Mouse (Mus musculus) left cerebral cortex, postnatal 36 days (tissue): ENCODE measurements around the gene Cacna2d1. TPM values are rescaled to one million over a fixed set of nuclear protein-coding genes. Genes with fewer than 3 reads are reported as not detected.

Experiments
- DNase-seq, 2 experiments: peaks; one replicate each; pipeline ENCODE4 v3.0.0; 2021 to 2022; ENCODE audit warnings: low spot score in 2 of 2, mixed read lengths in 1 of 2
- intact Hi-C: fragments of 180-260 bp; cut with DNase I; formaldehyde crosslinking; loops from one replicate; pipeline ENCODE4 v1.15.1; 2025
- total RNA-seq, 2 experiments: library from RNA; stranded (reverse); gene quantifications; 2 replicates each; pipeline ENCODE4 v1.2.3; 2021

The Cacna2d1 gene
- total RNA-seq, 2 experiments from 2014 or later = 187 to 210 TPM

DNA sequence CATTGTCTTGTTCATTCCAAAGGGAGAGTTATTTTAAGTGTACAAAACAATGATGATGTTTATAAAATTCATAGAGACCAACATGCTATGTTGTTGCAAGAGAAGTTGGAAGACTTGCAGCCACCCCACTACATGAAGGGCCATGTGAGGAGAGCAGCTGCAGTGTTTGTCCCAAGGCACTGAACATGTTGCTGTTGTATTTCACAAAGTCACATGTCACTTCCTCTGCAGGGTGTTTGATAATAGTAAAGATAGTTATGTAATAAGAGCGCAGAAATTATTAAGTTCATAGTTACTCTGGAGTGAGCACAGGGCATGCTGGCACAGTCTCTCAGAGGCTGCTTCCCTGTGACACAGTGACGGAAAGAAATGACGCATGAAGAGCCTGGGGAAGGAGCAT lies 392.1 kb downstream of the Cacna2d1 start:
- intact Hi-C loops = no loop called here
- no peak for DNase-seq

DNA sequence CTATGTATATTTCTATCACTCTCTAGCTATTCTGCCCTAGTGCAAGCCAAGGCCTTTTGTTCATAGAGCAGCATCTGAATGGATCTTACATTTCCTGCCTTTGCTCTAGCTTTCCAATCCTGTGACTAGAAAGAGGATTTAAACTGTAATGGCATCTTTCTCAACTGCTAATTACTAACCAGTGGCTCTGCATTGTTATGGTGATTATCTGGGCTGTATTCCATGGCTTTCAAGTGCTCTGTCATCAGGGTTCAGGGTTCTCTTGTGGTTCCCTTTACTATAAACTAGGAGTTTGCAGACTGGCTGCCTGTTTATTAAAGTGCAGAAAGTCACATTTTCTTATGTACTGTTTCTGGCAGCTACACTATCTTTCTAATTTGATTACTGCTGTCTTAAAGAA lies 410.9 kb downstream of the Cacna2d1 start:
- intact Hi-C loops = no loop called here
- DNase-seq = no peak

DNA sequence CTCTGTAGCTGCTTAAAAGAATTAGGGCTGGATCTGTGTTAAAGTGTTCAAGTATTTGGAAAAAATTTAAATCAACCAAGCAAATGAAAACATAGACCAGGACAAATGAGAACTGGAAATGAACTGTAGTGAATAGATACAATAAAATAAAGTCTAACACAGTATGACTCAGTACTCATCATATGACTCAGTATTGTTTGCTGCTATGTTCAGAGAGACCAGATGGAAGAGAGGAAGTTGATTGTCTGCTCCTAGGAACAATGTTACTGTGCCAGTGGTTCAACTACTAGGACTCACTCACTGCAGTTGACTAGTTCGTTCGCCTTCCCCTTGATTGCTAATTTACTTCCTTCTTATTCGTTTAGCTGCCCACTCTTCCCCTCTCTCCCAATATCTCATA lies 421.3 kb downstream of the Cacna2d1 start:
- DNase-seq = no peak
- intact Hi-C loops = no loop called here

DNA sequence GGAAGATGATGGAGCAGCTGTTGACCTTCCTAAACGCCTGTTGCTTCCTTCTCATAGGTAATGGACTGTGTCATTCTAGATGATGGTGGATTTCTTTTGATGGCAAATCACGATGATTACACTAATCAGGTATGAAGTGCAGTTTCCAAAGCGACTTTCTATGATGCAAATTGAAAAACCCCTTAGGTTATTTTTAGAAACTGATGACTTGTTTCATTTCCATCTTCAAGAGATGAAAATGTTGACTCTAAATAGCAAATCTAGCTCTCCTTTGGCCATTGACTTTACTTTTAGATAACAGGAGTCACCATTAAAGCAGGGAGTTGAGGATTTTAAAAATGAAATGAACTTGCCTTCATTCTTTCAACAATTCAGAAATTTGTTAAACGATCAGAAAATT lies 423.2 kb downstream of the Cacna2d1 start:
- DNase-seq = no peak
- intact Hi-C loops = no loop called here

DNA sequence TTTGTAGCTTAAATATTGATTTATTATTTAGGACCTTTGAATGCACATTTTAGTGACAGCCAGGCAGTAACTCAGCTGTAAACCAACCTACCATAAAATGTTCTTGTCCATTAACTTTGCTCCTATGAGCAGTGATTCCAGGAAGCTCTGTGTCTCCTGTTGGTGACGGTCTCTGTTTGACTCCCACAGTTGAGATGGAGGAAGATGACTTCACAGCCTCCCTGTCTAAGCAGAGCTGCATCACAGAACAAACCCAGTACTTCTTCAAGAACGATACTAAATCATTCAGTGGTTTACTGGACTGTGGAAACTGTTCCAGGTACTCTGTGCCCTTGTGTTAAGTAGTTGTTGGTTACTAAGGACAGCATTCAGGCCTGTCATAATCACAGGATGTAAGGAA lies 427.6 kb downstream of the Cacna2d1 start:
- DNase-seq = no peak
- intact Hi-C loops = no loop called here

DNA sequence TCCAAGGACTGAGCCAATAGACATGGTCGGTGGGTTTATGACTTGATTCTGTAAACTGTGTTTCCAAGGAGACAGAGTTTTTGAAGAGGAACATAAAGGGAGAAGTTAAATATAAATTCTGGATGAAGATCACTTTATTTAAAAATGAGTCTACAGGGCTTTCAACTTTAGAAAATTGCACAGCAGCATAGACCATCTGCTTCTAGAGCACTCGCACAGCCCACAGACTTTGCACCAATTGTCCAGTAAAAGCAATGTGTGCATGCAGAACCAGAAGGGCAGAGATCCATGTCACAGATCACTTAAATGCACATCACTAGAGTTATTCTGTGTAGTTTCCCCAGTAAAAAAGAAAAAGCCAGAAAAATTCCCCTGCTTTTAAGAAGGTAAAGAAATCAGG lies 428.7 kb downstream of the Cacna2d1 start:
- intact Hi-C loops = no loop called here
- DNase-seq = no peak

DNA sequence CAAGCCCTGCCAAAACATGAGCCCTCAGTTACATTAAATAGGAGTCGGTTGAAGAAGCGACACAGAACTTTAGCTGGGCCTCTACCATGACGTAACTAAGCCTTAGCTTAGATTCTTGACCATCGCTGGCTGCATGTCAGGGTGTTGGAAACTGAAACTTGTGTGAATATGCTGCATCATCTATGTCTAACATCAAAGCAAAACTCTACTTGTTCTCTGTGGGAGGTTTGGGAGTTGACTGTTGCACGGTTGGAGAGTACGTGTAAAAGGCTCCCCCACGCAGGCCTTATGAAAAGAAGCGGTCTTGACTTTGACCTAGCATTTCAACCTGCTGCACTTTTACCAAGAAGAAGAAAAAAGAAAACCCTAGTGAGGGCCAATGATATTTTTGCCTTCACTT lies 436.2 kb downstream of the Cacna2d1 start:
- DNase-seq = no peak
- intact Hi-C loops = no loop called here

DNA sequence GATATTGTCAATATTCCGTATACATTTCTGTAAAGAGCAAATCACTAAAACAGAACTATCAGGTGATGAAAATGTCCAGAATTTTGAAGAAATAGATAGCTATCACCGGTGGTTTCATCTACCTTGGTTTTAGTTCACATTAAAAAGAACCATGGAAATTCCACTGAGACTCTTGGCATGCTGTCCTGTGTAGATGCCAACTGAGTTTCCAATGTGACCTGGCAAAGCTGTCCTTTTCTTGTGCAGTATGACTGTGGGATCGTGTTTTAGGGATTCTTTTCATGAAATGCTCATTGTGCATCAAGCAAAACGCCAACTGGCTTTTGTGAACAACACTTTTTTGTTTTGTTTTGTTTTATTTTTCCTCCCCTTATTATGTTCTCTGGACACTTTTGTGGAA lies 439.5 kb downstream of the Cacna2d1 start:
- no peak for DNase-seq
- intact Hi-C loops = no loop called here

DNA sequence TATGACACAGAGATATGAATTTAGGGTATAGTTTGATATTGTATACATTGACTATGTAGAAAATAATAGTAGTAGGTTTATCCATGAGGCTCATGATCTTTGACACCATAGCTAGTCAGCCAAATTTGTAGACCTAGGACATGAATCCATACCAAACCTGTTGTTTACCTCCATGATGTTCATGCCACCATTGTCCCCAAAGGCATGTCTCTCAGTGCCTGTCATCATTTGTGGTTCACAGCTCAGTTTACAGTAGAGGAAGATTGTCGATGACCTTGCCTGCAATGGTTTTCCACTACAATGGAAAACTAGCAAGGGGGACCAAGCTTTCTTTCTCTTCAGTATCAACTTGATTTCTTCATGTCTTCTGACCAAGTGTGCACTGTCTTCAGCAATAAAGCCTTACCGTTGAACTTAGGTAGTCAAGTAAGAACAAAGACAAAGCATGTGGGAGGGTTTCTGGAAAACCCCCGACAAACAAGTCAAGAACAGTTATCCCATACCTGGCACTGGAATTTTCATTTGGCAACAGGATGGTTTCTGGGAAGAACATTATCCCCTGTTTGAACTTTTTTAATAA lies 441.9 kb downstream of the Cacna2d1 start:
- DNase-seq = no peak
- intact Hi-C loops = no loop called here

DNA sequence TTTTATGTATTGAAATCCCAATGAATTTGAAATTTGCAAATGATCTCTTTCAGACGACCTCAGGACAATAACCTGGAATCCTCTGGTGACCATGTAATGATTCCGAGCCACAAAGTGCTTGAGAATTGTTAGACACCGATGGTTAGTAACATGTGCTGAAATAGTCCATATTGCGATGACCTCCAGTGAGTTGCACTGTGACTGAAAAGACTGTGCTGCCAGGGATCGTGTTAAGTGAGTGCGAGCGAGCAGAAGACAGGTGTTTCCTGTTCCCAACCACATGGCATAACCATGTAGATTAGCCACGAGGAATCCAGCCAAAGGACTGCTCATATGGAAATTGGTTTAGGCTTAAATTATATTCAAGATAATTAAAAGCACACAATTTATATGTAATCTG lies 475.5 kb downstream of the Cacna2d1 start:
- intact Hi-C loops = no loop called here
- DNase-seq = no peak

DNA sequence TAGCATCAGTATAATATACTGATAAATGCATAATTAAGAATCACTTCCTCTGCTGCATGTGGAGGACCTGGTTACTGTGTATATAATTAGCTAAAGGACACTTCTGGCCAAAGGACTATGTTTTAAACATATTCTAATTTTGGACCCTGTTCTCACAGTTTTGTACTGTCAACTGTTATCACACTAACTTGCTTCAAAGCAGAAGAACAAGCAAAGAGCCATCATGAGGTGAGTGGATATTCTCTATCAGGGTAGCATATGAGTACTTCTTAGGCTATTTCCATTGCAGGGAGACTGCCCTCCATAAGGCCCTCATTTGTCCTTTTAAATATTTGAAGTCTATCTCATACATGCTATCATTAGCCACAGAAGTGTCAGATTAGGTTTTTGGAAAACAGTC lies 480.2 kb downstream of the Cacna2d1 start:
- no peak for DNase-seq
- intact Hi-C loops = no loop called here

DNA sequence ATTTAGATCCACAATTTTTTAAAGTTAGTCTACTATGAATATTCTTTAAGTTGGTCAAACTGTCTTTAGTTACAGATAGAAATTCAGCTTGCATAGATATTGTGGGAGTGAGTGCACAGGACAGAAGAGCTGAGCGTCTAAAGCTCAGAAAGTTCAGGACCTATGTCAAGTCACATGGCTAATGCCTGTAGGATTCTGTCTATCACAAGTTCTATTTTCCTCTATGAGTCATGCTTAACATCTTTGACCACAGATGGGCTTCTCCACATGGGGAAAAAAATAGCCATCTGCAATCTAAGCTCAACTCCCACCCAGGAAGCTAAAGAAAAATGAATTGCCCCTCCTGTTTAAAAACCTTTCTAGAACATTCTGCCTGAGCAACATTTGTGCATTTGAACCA lies 483.5 kb downstream of the Cacna2d1 start:
- intact Hi-C loops = no loop called here
- no peak for DNase-seq

DNA sequence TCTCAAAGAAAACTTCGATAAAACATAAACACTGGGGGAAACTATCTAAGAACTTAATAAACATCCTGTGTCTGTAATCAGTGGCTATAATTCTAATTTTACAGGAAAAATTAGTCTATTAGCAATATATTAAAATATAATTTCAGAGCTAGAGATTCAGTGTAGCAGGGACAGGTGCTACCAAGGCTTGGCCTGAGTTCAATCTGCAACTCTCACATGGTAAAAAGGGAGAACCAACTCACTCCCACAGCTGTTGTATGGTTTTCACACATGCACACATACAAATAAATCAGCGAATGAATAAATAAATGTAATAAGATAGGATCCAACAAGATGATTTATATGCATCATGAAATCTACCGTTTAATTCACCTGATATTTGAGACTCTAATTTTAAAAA lies 484.0 kb downstream of the Cacna2d1 start:
- DNase-seq = no peak
- intact Hi-C loops = no loop called here

Other genes starting within 250 kb of the Cacna2d1 start
- gene Speer4c, start 220.4 kb upstream of the Cacna2d1 start, total RNA-seq = not detected